Mouse (Mus musculus) midbrain, embryonic 15.5 days (tissue): Measurements from ENCODE around the gene Robo4. TPM values are rescaled to one million over a fixed set of nuclear protein-coding genes. Genes with fewer than 3 reads are reported as not detected.

Experiments
- ATAC-seq: fragments of 200-750 bp; cut with Nextera tagmentation; replicated peaks from 2 replicates; pipeline ENCODE4 v1.8.0; 2017; ENCODE audit warnings: moderate TSS enrichment
- H3K27ac ChIP-seq: fragments of 300-500 bp; sonication (generic); 2 replicates; pipeline ENCODE4 v1.5.1; 2015; ENCODE audit warnings: mild to moderate bottlenecking, inconsistent platforms
- H3K27me3 ChIP-seq: fragments of 300-500 bp; sonication (generic); replicated peaks from 2 replicates; pipeline ENCODE4 v1.6.1; 2015; ENCODE audit warnings: inconsistent platforms
- H3K36me3 ChIP-seq: fragments of 300-500 bp; sonication (generic); replicated peaks from 2 replicates; pipeline ENCODE4 v1.6.1; 2015; ENCODE audit warnings: inconsistent platforms
- H3K4me1 ChIP-seq: fragments of 300-500 bp; sonication (generic); 2 replicates; pipeline ENCODE4 v1.6.1; 2015; ENCODE audit warnings: inconsistent platforms
- H3K4me2 ChIP-seq: fragments of 300-500 bp; sonication (generic); 2 replicates; pipeline ENCODE4 v1.6.1; 2015; ENCODE audit warnings: inconsistent platforms, mild to moderate bottlenecking, moderate library complexity
- H3K4me3 ChIP-seq: fragments of 300-500 bp; sonication (generic); 2 replicates; pipeline ENCODE4 v1.5.1; 2015; ENCODE audit warnings: mild to moderate bottlenecking, inconsistent platforms
- H3K9ac ChIP-seq: fragments of 300-500 bp; sonication (generic); 2 replicates; pipeline ENCODE4 v1.6.1; 2015; ENCODE audit warnings: mild to moderate bottlenecking, inconsistent platforms
- H3K9me3 ChIP-seq: fragments of 300-500 bp; sonication (generic); 2 replicates; pipeline ENCODE4 v1.6.1; 2016; ENCODE audit warnings: inconsistent platforms
- WGBS: fragments of 180-500 bp; shearing (Covaris S2); methylation state at CpG from one replicate; pipeline ENCODE4 v1.1.7; 2015; ENCODE audit warnings: mixed read lengths; 5-methylcytosine and 5-hydroxymethylcytosine counted together
- polyA plus RNA-seq: library from polyadenylated mRNA; unstranded; fragments of >200 nt; fragmentation: Nextera tagmentation; extraction: Ambion mirVana; gene quantifications from 2 replicates; pipeline ENCODE4 v1.2.1, GENCODE M21; 2015

The Robo4 gene
- polyA plus RNA-seq, 1 experiment from 2014 or later = 5.2 TPM

GRCm38 (mm10) chr9:37407850-37408502 is 6.3 kb downstream of the Robo4 start:
- Histone ChIP-seq H3K9me3 (no peaks in the 10 kb centered on the region), H3K4me3 (peak overlapping the region; percentile 13; the same call in 1 of the 2 replicates), H3K9ac (no peak overlapping the region), H3K27me3 (no peaks in the 10 kb centered on the region), H3K36me3 (no peaks in the 10 kb centered on the region), H3K4me2 (peak overlapping the region; percentile 43), H3K27ac (no peak overlapping the region), H3K4me1 (peaks cover 7% of the 10 kb centered on the region; the same call in 1 of the 2 replicates)
- 12% methylated on average over 19 of the region's 19 CpGs for WGBS
- peak; percentile 76 for ATAC-seq

- H3K27me3 ChIP-seq = no peaks in the 10 kb centered on the region
- no peaks in the 10 kb centered on the region for H3K9me3 ChIP-seq
- no peak overlapping the region for H3K4me2 ChIP-seq
- no peak overlapping the region for H3K9ac ChIP-seq
- ATAC-seq = no peak
- H3K4me1 ChIP-seq = peaks cover 7% of the 10 kb centered on the region; the same call in 1 of the 2 replicates
- 77% methylated on average over 8 of the region's 8 CpGs for WGBS
- H3K36me3 ChIP-seq = no peaks in the 10 kb centered on the region
- no peak overlapping the region for H3K27ac ChIP-seq
- no peak overlapping the region for H3K4me3 ChIP-seq
Observed at GRCm38 (mm10) chr9:37409698-37410445, 8.2 kb downstream of the Robo4 start.

GRCm38 (mm10) chr9:37412989-37413388 is 11.3 kb downstream of the Robo4 start:
- 61% methylated on average over 3 of the region's 3 CpGs for WGBS

GRCm38 (mm10) chr9:37414666-37415065 is 13.0 kb downstream of the Robo4 start:
- H3K4me1 ChIP-seq = no peaks in the 10 kb centered on the region
- no peaks in the 10 kb centered on the region for H3K9me3 ChIP-seq
- ATAC-seq = no peak
- H3K27ac ChIP-seq = no peak overlapping the region
- 74% methylated on average over 3 of the region's 3 CpGs for WGBS
- H3K4me3 ChIP-seq = no peak overlapping the region
- H3K36me3 ChIP-seq = no peaks in the 10 kb centered on the region
- H3K9ac ChIP-seq = no peak overlapping the region
- no peak overlapping the region for H3K4me2 ChIP-seq
- H3K27me3 ChIP-seq = no peaks in the 10 kb centered on the region

More at GRCm38 (mm10) chr9:37412989-37413388, 11.3 kb downstream of the Robo4 start:
- Histone ChIP-seq H3K4me2 (no peak overlapping the region), H3K9ac (no peak overlapping the region), H3K27me3 (no peaks in the 10 kb centered on the region), H3K4me1 (peaks cover 3% of the 10 kb centered on the region; the same call in 1 of the 2 replicates), H3K36me3 (no peaks in the 10 kb centered on the region), H3K27ac (no peak overlapping the region), H3K4me3 (no peak overlapping the region), H3K9me3 (no peaks in the 10 kb centered on the region)
- no peak for ATAC-seq

GRCm38 (mm10) chr9:37418791-37419190 is 17.1 kb downstream of the Robo4 start:
- no peak for ATAC-seq
- Histone ChIP-seq H3K27ac (no peak overlapping the region), H3K27me3 (peaks cover 11% of the 10 kb centered on the region), H3K9ac (no peak overlapping the region), H3K4me1 (no peaks in the 10 kb centered on the region; the same call in 1 of the 2 replicates), H3K4me2 (no peak overlapping the region), H3K9me3 (no peaks in the 10 kb centered on the region), H3K36me3 (no peaks in the 10 kb centered on the region), H3K4me3 (no peak overlapping the region)
- 82% methylated on average over 4 of the region's 4 CpGs for WGBS

- Histone ChIP-seq H3K4me3 (peak overlapping the region; percentile 27), H3K9me3 (no peaks in the 10 kb centered on the region), H3K27ac (no peak overlapping the region), H3K27me3 (peaks cover 11% of the 10 kb centered on the region), H3K9ac (peak overlapping the region; percentile 22; the same call in 1 of the 2 replicates), H3K4me2 (peak overlapping the region; percentile 51), H3K4me1 (no peaks in the 10 kb centered on the region; the same call in 1 of the 2 replicates), H3K36me3 (no peaks in the 10 kb centered on the region)
- under 1% methylated on average over 27 of the region's 27 CpGs for WGBS
- peak; percentile 92 for ATAC-seq
Observed at GRCm38 (mm10) chr9:37420676-37421075, 19.0 kb downstream of the Robo4 start.

GRCm38 (mm10) chr9:37421239-37421638 is 19.5 kb downstream of the Robo4 start:
- 0 out of 2 replicates have a peak overlapping the region, but pooled peaks have one; percentile 27 for H3K4me3 ChIP-seq
- ATAC-seq = peak; percentile 62
- peaks cover 11% of the 10 kb centered on the region for H3K27me3 ChIP-seq
- H3K27ac ChIP-seq = no peak overlapping the region
- WGBS = 25% methylated on average over 12 of the region's 12 CpGs
- H3K4me1 ChIP-seq = no peaks in the 10 kb centered on the region; the same call in 1 of the 2 replicates
- H3K4me2 ChIP-seq = peak overlapping the region; percentile 51
- H3K9ac ChIP-seq = no peak overlapping the region
- H3K36me3 ChIP-seq = no peaks in the 10 kb centered on the region
- no peaks in the 10 kb centered on the region for H3K9me3 ChIP-seq

- Histone ChIP-seq H3K9ac (no peak overlapping the region), H3K4me2 (no peak overlapping the region), H3K27me3 (peaks cover 68% of the 10 kb centered on the region), H3K9me3 (no peaks in the 10 kb centered on the region), H3K4me1 (peaks cover 22% of the 10 kb centered on the region), H3K4me3 (no peak overlapping the region), H3K27ac (no peak overlapping the region), H3K36me3 (no peaks in the 10 kb centered on the region)
- ATAC-seq = no peak
- 26% methylated on average over 26 of the region's 26 CpGs for WGBS
Observed at GRCm38 (mm10) chr9:37429326-37429725, 27.6 kb downstream of the Robo4 start.

- Histone ChIP-seq H3K27me3 (peaks cover 78% of the 10 kb centered on the region), H3K9ac (no peak overlapping the region)
- WGBS = 2% methylated on average over 12 of the region's 12 CpGs
Observed at GRCm38 (mm10) chr9:37430582-37430981, 28.9 kb downstream of the Robo4 start.

GRCm38 (mm10) chr9:37432026-37432666 is 30.4 kb downstream of the Robo4 start:
- H3K9me3 ChIP-seq = no peaks in the 10 kb centered on the region
- peaks cover 77% of the 10 kb centered on the region for H3K27me3 ChIP-seq
- H3K4me1 ChIP-seq = peaks cover 28% of the 10 kb centered on the region
- peak overlapping the region; percentile 83 for H3K4me2 ChIP-seq
- ATAC-seq = no peak
- H3K27ac ChIP-seq = no peak overlapping the region
- no peaks in the 10 kb centered on the region for H3K36me3 ChIP-seq
- H3K9ac ChIP-seq = 0 out of 2 replicates have a peak overlapping the region, but pooled peaks have one; percentile 28
- 3% methylated on average over 16 of the region's 17 CpGs for WGBS
- H3K4me3 ChIP-seq = peak overlapping the region; percentile 37

More at GRCm38 (mm10) chr9:37430582-37430981, 28.9 kb downstream of the Robo4 start:
- peak overlapping the region; percentile 48 for H3K4me2 ChIP-seq
- no peaks in the 10 kb centered on the region for H3K36me3 ChIP-seq
- H3K27ac ChIP-seq = no peak overlapping the region
- peak overlapping the region; percentile 23 for H3K4me3 ChIP-seq
- ATAC-seq = peak; percentile 85
- peaks cover 28% of the 10 kb centered on the region for H3K4me1 ChIP-seq
- no peaks in the 10 kb centered on the region for H3K9me3 ChIP-seq

- H3K4me3 ChIP-seq = peak within 1 kb of the TSS; percentile 37
- H3K4me2 ChIP-seq = peak within 1 kb of the TSS; percentile 83
- H3K27me3 ChIP-seq = peaks cover 71% of the 10 kb centered on the region
- H3K36me3 ChIP-seq = no peaks in the 10 kb centered on the region
- no peaks in the 10 kb centered on the region for H3K9me3 ChIP-seq
- H3K27ac ChIP-seq = no peak within 1 kb of the TSS
- no peak; the same call in 1 of the 2 replicates for ATAC-seq
- H3K9ac ChIP-seq = peak within 1 kb of the TSS; percentile 28; the same call in 1 of the 2 replicates
- WGBS = under 1% methylated on average over 35 of the region's 40 CpGs
- H3K4me1 ChIP-seq = peaks cover 30% of the 10 kb centered on the region
Observed at GRCm38 (mm10) chr9:37432720-37433421, 31.2 kb downstream of the Robo4 start, which contains the start of gene Robo3. Robo3 (minus strand) TSS chr9:37433246.
